Mouse (Mus musculus): ENCODE measurements around the gene A930004D18Rik. TPM values are rescaled to one million over a fixed set of nuclear protein-coding genes. Genes with fewer than 3 reads are reported as not detected.
A peak's percentile ranks its signal among the peaks of the same experiment; 100 is the strongest.

A930004D18Rik gene
- polyA plus RNA-seq, 1 experiment: 0.70 TPM

GRCm38 (mm10) chr2:18028140-18029021 lies 9.2 kb downstream of the A930004D18Rik start:
- Histone ChIP-seq H3K36me3 (ENCODE audit: control insufficient read depth, insufficient read depth, low read length) (no peaks in the 10 kb centered on the region), H3K4me3 (ENCODE audit: low read depth, low read length) (peak overlapping the region; percentile 69), H3K27ac (ENCODE audit: insufficient read depth, low read depth, low read length) (peak overlapping the region; percentile 29), H3K4me1 (ENCODE audit: control insufficient read depth, insufficient read depth, insufficient read length, low read length) (peaks cover 14% of the 10 kb centered on the region), H3K27me3 (ENCODE audit: control insufficient read depth, insufficient read depth, low read length) (peaks cover 35% of the 10 kb centered on the region)
- WGBS: under 1% methylated on average over 61 of the region's 61 CpGs
- TF ChIP-seq CTCF (IDR thresholded peaks at IDR 0.05; ENCODE audit: extremely low read depth, insufficient read length, insufficient replicate concordance, low read depth, low read length): no peak
- no peak for TF ChIP-seq POLR2A (IDR thresholded peaks at IDR 0.05; ENCODE audit: low read depth, low read length)

GRCm38 (mm10) chr2:18027448-18028139 lies 9.9 kb downstream of the A930004D18Rik start:
- WGBS: 1% methylated on average over 44 of the region's 44 CpGs
- peak overlapping the region; percentile 25; the same call in 1 of the 2 replicates for H3K27ac ChIP-seq (ENCODE audit: insufficient read depth, low read depth, low read length)
- TF ChIP-seq POLR2A (IDR thresholded peaks at IDR 0.05; ENCODE audit: low read depth, low read length) (no peak; the same call in 1 of the 2 replicates), CTCF (IDR thresholded peaks at IDR 0.05; ENCODE audit: extremely low read depth, insufficient read length, insufficient replicate concordance, low read depth, low read length) (peak; percentile 96)
- peaks cover 33% of the 10 kb centered on the region for H3K27me3 ChIP-seq (ENCODE audit: control insufficient read depth, insufficient read depth, low read length)
- H3K36me3 ChIP-seq (ENCODE audit: control insufficient read depth, insufficient read depth, low read length): no peaks in the 10 kb centered on the region
- H3K4me1 ChIP-seq (ENCODE audit: control insufficient read depth, insufficient read depth, insufficient read length, low read length): peaks cover 14% of the 10 kb centered on the region
- H3K4me3 ChIP-seq (ENCODE audit: low read depth, low read length): peak overlapping the region; percentile 69

GRCm38 (mm10) chr2:18026116-18026947 lies 11.2 kb downstream of the A930004D18Rik start:
- WGBS: under 1% methylated on average over 44 of the region's 44 CpGs
- TF ChIP-seq POLR2A (IDR thresholded peaks at IDR 0.05; ENCODE audit: low read depth, low read length) (no peak), CTCF (IDR thresholded peaks at IDR 0.05; ENCODE audit: extremely low read depth, insufficient read length, insufficient replicate concordance, low read depth, low read length) (no peak)
- H3K36me3 ChIP-seq (ENCODE audit: control insufficient read depth, insufficient read depth, low read length): no peaks in the 10 kb centered on the region
- peaks cover 21% of the 10 kb centered on the region for H3K27me3 ChIP-seq (ENCODE audit: control insufficient read depth, insufficient read depth, low read length)
- H3K4me1 ChIP-seq (ENCODE audit: control insufficient read depth, insufficient read depth, insufficient read length, low read length): peaks cover 12% of the 10 kb centered on the region
- no peak overlapping the region for H3K27ac ChIP-seq (ENCODE audit: insufficient read depth, low read depth, low read length)
- H3K4me3 ChIP-seq (ENCODE audit: low read depth, low read length): peak overlapping the region; percentile 66

- Histone ChIP-seq H3K4me1 (ENCODE audit: control insufficient read depth, insufficient read depth, insufficient read length, low read length) (peaks cover 11% of the 10 kb centered on the region), H3K27me3 (ENCODE audit: control insufficient read depth, insufficient read depth, low read length) (peaks cover 18% of the 10 kb centered on the region), H3K4me3 (ENCODE audit: low read depth, low read length) (peak overlapping the region; percentile 66), H3K27ac (ENCODE audit: insufficient read depth, low read depth, low read length) (no peak overlapping the region), H3K36me3 (ENCODE audit: control insufficient read depth, insufficient read depth, low read length) (no peaks in the 10 kb centered on the region)
- TF ChIP-seq CTCF (IDR thresholded peaks at IDR 0.05; ENCODE audit: extremely low read depth, insufficient read length, insufficient replicate concordance, low read depth, low read length) (no peak), POLR2A (IDR thresholded peaks at IDR 0.05; ENCODE audit: low read depth, low read length) (no peak)
- WGBS: 7% methylated on average over 14 of the region's 14 CpGs
Observed at GRCm38 (mm10) chr2:18025781-18026115, 11.8 kb downstream of the A930004D18Rik start.

- WGBS: 80% methylated on average over 5 of the region's 5 CpGs
- no peak for TF ChIP-seq CTCF (IDR thresholded peaks at IDR 0.05; ENCODE audit: extremely low read depth, insufficient read length, insufficient replicate concordance, low read depth, low read length)
- TF ChIP-seq POLR2A (IDR thresholded peaks at IDR 0.05; ENCODE audit: low read depth, low read length): no peak
- no peak overlapping the region for H3K27ac ChIP-seq (ENCODE audit: insufficient read depth, low read depth, low read length)
- H3K4me3 ChIP-seq (ENCODE audit: low read depth, low read length): no peak overlapping the region
- H3K4me1 ChIP-seq (ENCODE audit: control insufficient read depth, insufficient read depth, insufficient read length, low read length): peaks cover 11% of the 10 kb centered on the region
- H3K27me3 ChIP-seq (ENCODE audit: control insufficient read depth, insufficient read depth, low read length): peaks cover 18% of the 10 kb centered on the region
- H3K36me3 ChIP-seq (ENCODE audit: control insufficient read depth, insufficient read depth, low read length): no peaks in the 10 kb centered on the region
Observed at GRCm38 (mm10) chr2:18025116-18025515, 12.4 kb downstream of the A930004D18Rik start.

- Histone ChIP-seq H3K36me3 (ENCODE audit: control insufficient read depth, insufficient read depth, low read length) (no peaks in the 10 kb centered on the region), H3K4me1 (ENCODE audit: control insufficient read depth, insufficient read depth, insufficient read length, low read length) (peaks cover 9% of the 10 kb centered on the region), H3K4me3 (ENCODE audit: low read depth, low read length) (no peak overlapping the region), H3K27me3 (ENCODE audit: control insufficient read depth, insufficient read depth, low read length) (peaks cover 15% of the 10 kb centered on the region), H3K27ac (ENCODE audit: insufficient read depth, low read depth, low read length) (no peak overlapping the region)
- 69% methylated on average over 1 of the region's 1 CpGs for WGBS
- no peak for TF ChIP-seq POLR2A (IDR thresholded peaks at IDR 0.05; ENCODE audit: low read depth, low read length)
- no peak for TF ChIP-seq CTCF (IDR thresholded peaks at IDR 0.05; ENCODE audit: extremely low read depth, insufficient read length, insufficient replicate concordance, low read depth, low read length)
Observed at GRCm38 (mm10) chr2:18022886-18023285, 14.7 kb downstream of the A930004D18Rik start.

Measured in small intestine, adult 2 months (tissue).